Mouse (Mus musculus): Measurements from ENCODE around the gene Tgif1. TPM values are rescaled to one million over a fixed set of nuclear protein-coding genes. Genes with fewer than 3 reads are reported as not detected.

The Tgif1 gene
- polyA plus RNA-seq, 1 experiment from 2014 or later, result 30.8 TPM

- Histone ChIP-seq H3K4me3 (ENCODE audit: low read depth, low read length) (no peak overlapping the region), H3K36me3 (ENCODE audit: control insufficient read depth, insufficient read depth, low read length) (no peaks in the 10 kb centered on the region), H3K9ac (ENCODE audit: low read depth, low read length) (no peak overlapping the region), H3K9me3 (ENCODE audit: control insufficient read depth, low read length) (no peaks in the 10 kb centered on the region), H3K27ac (ENCODE audit: low read depth, low read length) (no peak overlapping the region), H3K4me2 (no peak overlapping the region), H3K4me1 (replicated peaks; ENCODE audit: control insufficient read depth, insufficient read depth, low read length) (no peaks in the 10 kb centered on the region), H3K27me3 (replicated peaks; ENCODE audit: control insufficient read depth, insufficient read depth, low read length) (0 out of 2 replicates have a peak, but pooled peaks cover 4% of the 10 kb centered on the region)
- ATAC-seq (replicated peaks; ENCODE audit: low FRiP score) (no peak), DNase-seq (ENCODE audit: low spot score) (no peak)
- 78% methylated on average over 12 of the region's 12 CpGs for WGBS
Observed at GRCm38 (mm10) chr17:70856871-70857415, 3.6 kb upstream of the Tgif1 start.

GRCm38 (mm10) chr17:70854021-70854420, 675 bp upstream of the Tgif1 start:
- no peaks in the 10 kb centered on the region for H3K36me3 ChIP-seq (ENCODE audit: control insufficient read depth, insufficient read depth, low read length)
- peak overlapping the region; percentile 85 for H3K9ac ChIP-seq (ENCODE audit: low read depth, low read length)
- H3K27ac ChIP-seq (ENCODE audit: low read depth, low read length), result no peak overlapping the region
- H3K4me1 ChIP-seq (replicated peaks; ENCODE audit: control insufficient read depth, insufficient read depth, low read length), result no peaks in the 10 kb centered on the region
- no peaks in the 10 kb centered on the region for H3K9me3 ChIP-seq (ENCODE audit: control insufficient read depth, low read length)
- H3K4me3 ChIP-seq (ENCODE audit: low read depth, low read length), result peak overlapping the region; percentile 72; the same call in 1 of the 2 replicates
- 0 out of 2 replicates have a peak, but pooled peaks cover 7% of the 10 kb centered on the region for H3K27me3 ChIP-seq (replicated peaks; ENCODE audit: control insufficient read depth, insufficient read depth, low read length)
- H3K4me2 ChIP-seq, result peak overlapping the region; percentile 99
- ATAC-seq (replicated peaks; ENCODE audit: low FRiP score) (no peak), DNase-seq (ENCODE audit: low spot score) (no peak)
- WGBS, result 30% methylated on average over 6 of the region's 6 CpGs

DNA sequence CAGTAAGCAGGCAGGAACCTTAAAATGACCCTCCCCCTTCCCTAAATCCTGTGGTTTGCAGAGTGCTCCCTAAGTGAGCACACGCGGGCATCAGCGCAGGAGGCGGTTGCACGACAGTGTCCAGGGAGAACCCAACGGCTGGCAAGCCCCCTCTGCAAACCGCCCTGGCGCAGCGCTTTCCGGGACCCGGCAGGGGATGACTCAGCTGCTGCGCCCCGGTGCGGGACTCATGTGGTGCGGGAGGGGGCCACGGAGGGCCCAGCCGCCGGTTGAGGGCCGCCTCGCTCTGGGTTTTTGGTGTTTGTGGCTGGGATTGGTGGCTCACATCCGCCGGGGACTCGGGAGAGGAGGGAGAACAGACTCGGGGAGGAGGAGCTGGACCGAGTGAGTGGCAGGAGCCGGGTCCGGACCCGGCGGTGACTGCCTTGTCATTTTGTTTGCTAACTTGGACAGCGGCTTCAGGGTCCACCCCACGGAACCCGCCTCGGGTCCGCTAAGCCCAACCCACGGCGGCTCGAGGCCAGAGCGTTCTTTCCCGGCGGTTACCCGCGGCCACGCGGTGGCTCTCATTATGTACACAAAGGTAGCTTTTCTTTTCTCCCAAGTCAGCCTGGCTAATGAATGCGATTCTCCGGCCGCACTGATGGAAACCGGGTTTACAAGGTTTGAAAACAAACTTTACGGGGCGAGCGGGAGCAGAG, 510 bp downstream of the Tgif1 start:
- Histone ChIP-seq H3K4me3 (ENCODE audit: low read depth, low read length) (peak overlapping the region; percentile 72), H3K36me3 (ENCODE audit: control insufficient read depth, insufficient read depth, low read length) (no peaks in the 10 kb centered on the region), H3K4me1 (replicated peaks; ENCODE audit: control insufficient read depth, insufficient read depth, low read length) (no peaks in the 10 kb centered on the region), H3K27ac (ENCODE audit: low read depth, low read length) (peak overlapping the region; percentile 73), H3K27me3 (replicated peaks; ENCODE audit: control insufficient read depth, insufficient read depth, low read length) (0 out of 2 replicates have a peak, but pooled peaks cover 7% of the 10 kb centered on the region), H3K4me2 (peak overlapping the region; percentile 99), H3K9me3 (ENCODE audit: control insufficient read depth, low read length) (no peaks in the 10 kb centered on the region), H3K9ac (ENCODE audit: low read depth, low read length) (peak overlapping the region; percentile 85)
- ATAC-seq (replicated peaks; ENCODE audit: low FRiP score), result peak; percentile 60
- peak; percentile 83 for DNase-seq (ENCODE audit: low spot score)
- under 1% methylated on average over 51 of the region's 51 CpGs for WGBS

DNA sequence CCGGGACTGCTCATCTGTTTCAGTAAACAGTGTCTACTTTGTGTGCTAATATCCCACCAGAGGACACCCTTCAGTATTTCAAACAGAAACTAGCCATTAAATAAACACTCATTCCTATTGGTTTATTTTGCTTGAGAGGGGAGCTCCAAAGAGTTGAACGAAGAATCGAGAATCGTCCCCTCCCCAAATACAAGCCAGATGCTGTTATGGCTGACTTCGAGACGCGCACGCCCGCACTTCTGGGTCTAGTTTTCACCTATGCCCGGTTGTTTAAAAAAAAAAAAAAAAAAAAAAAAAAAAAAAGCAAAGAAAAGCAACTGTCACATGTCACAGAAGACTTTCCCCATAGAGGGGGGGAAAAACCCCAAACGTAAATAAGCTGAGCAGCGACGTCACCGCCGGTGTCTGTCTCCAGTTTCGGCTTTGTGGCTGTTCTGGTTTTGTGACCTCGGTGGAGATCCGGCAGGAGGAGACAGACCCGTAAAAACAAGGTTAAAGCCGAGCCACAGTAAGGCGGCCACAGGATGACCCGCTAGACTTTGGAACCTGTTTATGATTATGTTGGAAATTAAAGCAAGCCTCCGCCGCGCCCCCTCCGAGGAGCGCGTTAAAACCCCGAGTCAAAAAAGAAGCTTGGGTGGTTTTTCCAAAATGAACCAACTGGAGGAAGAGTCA, 1.2 kb downstream of the Tgif1 start:
- Histone ChIP-seq H3K9me3 (ENCODE audit: control insufficient read depth, low read length) (no peaks in the 10 kb centered on the region), H3K9ac (ENCODE audit: low read depth, low read length) (peak overlapping the region; percentile 85), H3K36me3 (ENCODE audit: control insufficient read depth, insufficient read depth, low read length) (no peaks in the 10 kb centered on the region), H3K4me3 (ENCODE audit: low read depth, low read length) (peak overlapping the region; percentile 72), H3K27ac (ENCODE audit: low read depth, low read length) (peak overlapping the region; percentile 89), H3K4me2 (peak overlapping the region; percentile 99), H3K27me3 (replicated peaks; ENCODE audit: control insufficient read depth, insufficient read depth, low read length) (0 out of 2 replicates have a peak, but pooled peaks cover 7% of the 10 kb centered on the region), H3K4me1 (replicated peaks; ENCODE audit: control insufficient read depth, insufficient read depth, low read length) (no peaks in the 10 kb centered on the region)
- DNase-seq (ENCODE audit: low spot score) (no peak), ATAC-seq (replicated peaks; ENCODE audit: low FRiP score) (no peak)
- under 1% methylated on average over 29 of the region's 29 CpGs for WGBS

DNA sequence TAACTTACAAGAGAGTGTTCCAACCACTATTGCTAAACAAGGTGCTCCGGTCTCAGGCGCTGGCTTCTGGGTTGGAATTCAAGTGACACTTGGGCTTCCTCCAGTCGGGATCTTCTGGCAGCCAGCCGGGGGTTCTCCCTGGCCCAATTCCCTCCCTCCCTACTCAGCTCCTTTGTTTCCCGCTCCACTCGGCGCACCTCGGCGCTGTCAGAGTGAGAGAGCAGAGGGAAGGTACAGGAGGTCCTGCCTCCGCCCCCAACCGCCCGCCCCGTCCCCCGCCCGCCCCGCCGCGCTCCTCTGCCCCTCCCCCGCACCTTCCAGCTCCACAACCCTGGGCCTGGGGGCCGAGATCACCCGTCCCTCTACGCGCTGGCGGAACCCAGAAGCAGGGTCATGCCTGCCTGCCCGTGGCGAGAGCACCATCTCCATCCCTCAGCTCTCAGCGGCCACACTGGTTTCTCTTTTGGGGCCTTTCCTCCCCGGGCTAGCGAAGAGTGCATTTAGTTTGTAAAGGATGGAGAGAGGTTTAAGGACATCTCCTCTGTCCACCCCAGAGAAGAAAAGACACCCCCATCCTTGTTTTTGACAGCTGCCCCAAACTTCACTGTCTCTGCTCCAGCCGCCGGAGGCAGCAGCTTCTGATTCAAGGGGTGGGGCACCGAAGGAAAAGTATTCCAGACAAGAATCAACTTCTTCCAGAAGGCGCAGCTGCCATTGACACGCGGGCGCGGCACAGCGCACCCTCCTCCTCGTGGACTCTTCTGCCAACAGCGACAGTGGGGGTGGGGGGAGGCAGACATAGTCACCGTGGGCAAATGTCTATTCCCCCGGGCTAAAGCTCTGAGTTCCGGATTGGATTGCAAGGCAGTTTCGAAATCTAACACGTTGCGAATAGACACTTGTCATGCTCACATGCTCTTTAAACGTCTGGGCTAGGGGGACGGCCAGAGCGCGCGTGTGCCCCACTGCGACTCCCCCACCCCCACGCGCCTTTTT, 2.1 kb downstream of the Tgif1 start:
- Histone ChIP-seq H3K27ac (ENCODE audit: low read depth, low read length) (peak overlapping the region; percentile 89), H3K27me3 (replicated peaks; ENCODE audit: control insufficient read depth, insufficient read depth, low read length) (0 out of 2 replicates have a peak, but pooled peaks cover 7% of the 10 kb centered on the region), H3K9ac (ENCODE audit: low read depth, low read length) (peak overlapping the region; percentile 85), H3K4me2 (peak overlapping the region; percentile 99), H3K4me3 (ENCODE audit: low read depth, low read length) (peak overlapping the region; percentile 72), H3K4me1 (replicated peaks; ENCODE audit: control insufficient read depth, insufficient read depth, low read length) (no peaks in the 10 kb centered on the region), H3K9me3 (ENCODE audit: control insufficient read depth, low read length) (no peaks in the 10 kb centered on the region), H3K36me3 (ENCODE audit: control insufficient read depth, insufficient read depth, low read length) (no peaks in the 10 kb centered on the region)
- peak; percentile 79 for DNase-seq (ENCODE audit: low spot score)
- WGBS, result under 1% methylated on average over 53 of the region's 54 CpGs
- ATAC-seq (replicated peaks; ENCODE audit: low FRiP score), result peak; percentile 50

GRCm38 (mm10) chr17:70850233-70850995, 2.9 kb downstream of the Tgif1 start:
- Histone ChIP-seq H3K36me3 (ENCODE audit: control insufficient read depth, insufficient read depth, low read length) (no peaks in the 10 kb centered on the region), H3K27me3 (replicated peaks; ENCODE audit: control insufficient read depth, insufficient read depth, low read length) (0 out of 2 replicates have a peak, but pooled peaks cover 7% of the 10 kb centered on the region), H3K9me3 (ENCODE audit: control insufficient read depth, low read length) (no peaks in the 10 kb centered on the region), H3K4me3 (ENCODE audit: low read depth, low read length) (peak overlapping the region; percentile 72), H3K4me1 (replicated peaks; ENCODE audit: control insufficient read depth, insufficient read depth, low read length) (no peaks in the 10 kb centered on the region), H3K27ac (ENCODE audit: low read depth, low read length) (peak overlapping the region; percentile 89), H3K9ac (ENCODE audit: low read depth, low read length) (peak overlapping the region; percentile 85), H3K4me2 (peak overlapping the region; percentile 99)
- ATAC-seq (replicated peaks; ENCODE audit: low FRiP score) (peak; percentile 13), DNase-seq (ENCODE audit: low spot score) (no peak)
- under 1% methylated on average over 40 of the region's 40 CpGs for WGBS

DNA sequence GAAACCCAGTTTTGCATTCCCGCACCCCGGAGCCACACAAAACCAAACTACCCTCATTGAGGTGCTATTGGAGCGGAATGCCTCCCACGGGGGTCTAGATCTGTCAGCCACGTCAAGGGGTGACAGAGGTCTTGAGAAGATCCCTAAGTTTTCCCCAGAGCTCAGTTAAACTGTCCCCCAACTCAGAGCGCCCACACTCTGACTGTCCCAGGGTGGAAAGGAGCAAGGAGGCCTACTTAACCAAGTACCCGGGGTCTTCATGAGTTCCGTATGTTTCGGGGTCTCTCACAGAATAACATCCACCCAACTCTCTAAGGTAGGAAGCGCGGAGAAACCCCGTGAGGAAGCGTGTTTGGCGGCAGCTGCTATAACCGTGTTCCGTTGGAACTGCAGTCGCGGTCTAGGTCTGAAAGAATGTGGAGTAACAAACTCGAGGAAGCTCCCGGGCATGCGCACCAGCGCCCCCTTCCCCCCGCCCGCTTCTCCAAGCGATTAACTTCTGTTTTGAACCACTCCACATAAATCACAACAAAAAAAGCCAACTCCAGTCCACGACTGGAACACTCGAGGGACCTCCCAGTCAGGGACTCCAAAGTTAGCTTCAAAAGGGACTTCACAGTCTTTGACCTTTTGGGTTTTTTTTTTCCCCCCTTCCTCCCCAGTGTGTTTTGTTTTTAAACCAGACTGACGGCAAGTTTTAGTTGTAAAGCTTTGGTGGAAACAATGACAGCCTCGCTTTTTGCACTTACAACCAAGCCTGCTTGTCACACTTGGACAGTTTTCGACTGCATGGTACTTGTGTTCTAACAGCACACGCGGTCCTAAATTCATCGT, 3.7 kb downstream of the Tgif1 start:
- peak overlapping the region; percentile 85 for H3K9ac ChIP-seq (ENCODE audit: low read depth, low read length)
- H3K36me3 ChIP-seq (ENCODE audit: control insufficient read depth, insufficient read depth, low read length), result peaks cover 3% of the 10 kb centered on the region; the same call in 1 of the 2 replicates
- H3K27me3 ChIP-seq (replicated peaks; ENCODE audit: control insufficient read depth, insufficient read depth, low read length), result 0 out of 2 replicates have a peak, but pooled peaks cover 7% of the 10 kb centered on the region
- peak; percentile 81 for DNase-seq (ENCODE audit: low spot score)
- no peaks in the 10 kb centered on the region for H3K9me3 ChIP-seq (ENCODE audit: control insufficient read depth, low read length)
- WGBS, result 1% methylated on average over 33 of the region's 33 CpGs
- H3K4me3 ChIP-seq (ENCODE audit: low read depth, low read length), result peak overlapping the region; percentile 72
- H3K4me2 ChIP-seq, result peak overlapping the region; percentile 99
- H3K27ac ChIP-seq (ENCODE audit: low read depth, low read length), result peak overlapping the region; percentile 89
- H3K4me1 ChIP-seq (replicated peaks; ENCODE audit: control insufficient read depth, insufficient read depth, low read length), result no peaks in the 10 kb centered on the region; the same call in 1 of the 2 replicates
- ATAC-seq (replicated peaks; ENCODE audit: low FRiP score), result 0 out of 2 replicates have a peak, but pooled peaks have one; percentile 1
